Mouse (Mus musculus): ENCODE data around the gene Eps8l3.

DNA sequence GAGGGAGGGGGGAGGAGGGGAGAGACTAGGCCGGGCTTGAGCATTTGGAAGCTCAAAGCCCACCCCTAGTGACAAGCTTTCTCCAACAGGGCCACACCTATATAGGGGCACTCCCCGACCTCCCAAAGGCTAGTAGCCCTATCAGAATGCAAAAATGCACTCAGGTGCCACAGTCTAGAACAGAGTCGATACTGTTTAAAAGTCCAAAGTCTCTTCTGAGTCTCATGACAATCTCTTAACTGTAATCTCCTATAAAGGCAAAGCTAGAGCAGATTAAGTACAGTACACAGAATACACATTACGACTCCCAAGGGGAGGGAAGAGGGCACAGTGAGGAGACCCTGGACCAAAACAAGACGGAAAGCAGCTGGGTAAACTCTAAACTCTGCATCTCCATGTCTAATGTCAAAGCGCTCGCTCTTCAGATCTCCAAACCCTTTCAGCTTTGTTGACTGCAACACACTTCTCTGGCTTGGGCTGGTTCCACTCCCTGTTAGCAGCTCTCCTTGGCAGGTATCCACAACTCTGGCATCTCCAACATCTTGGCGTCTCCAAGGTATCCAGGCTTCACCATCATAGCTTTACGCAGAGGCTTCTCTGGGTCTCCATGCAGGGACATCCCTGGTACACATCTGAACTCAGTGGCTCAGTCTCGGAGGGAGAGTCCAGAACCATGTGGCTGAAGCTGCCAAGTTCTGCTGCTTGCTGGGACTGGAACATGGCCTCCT is 11.5 kb upstream of the Eps8l3 start:
- no peak for TF ChIP-seq POLR2A (IDR thresholded peaks at IDR 0.05; ENCODE audit: borderline replicate concordance, low read depth, low read length)
- TF ChIP-seq CTCF (IDR thresholded peaks at IDR 0.05; ENCODE audit: low read depth, low read length): no peak

Data from bone marrow macrophage, adult 2 months (primary cell).